Mouse (Mus musculus) liver, embryonic 15.5 days (tissue): Measurements from ENCODE around the gene Pisd. TPM values are rescaled to one million over a fixed set of nuclear protein-coding genes. Genes with fewer than 3 reads are reported as not detected.
"Not testable (repeated sequence)": the region's sequence is repeated elsewhere in the genome, so short reads cannot be mapped to it uniquely, and the experiment has no call there.

Experiments used
- ATAC-seq: fragments of 200-750 bp; cut with Nextera tagmentation; 2 replicates; pipeline ENCODE4 v1.8.0; 2017; ENCODE audit warnings: moderate number of reproducible peaks, mild to moderate bottlenecking, moderate library complexity; ENCODE audit not compliant: insufficient read depth
- H3K27ac ChIP-seq: fragments of 300-500 bp; sonication (generic); replicated peaks from 2 replicates; pipeline ENCODE4 v1.5.1; 2015; ENCODE audit warnings: mild to moderate bottlenecking, inconsistent platforms
- H3K27me3 ChIP-seq: fragments of 300-500 bp; sonication (generic); 2 replicates; pipeline ENCODE4 v1.6.1; 2015; ENCODE audit warnings: mild to moderate bottlenecking, inconsistent platforms
- H3K36me3 ChIP-seq: fragments of 300-500 bp; sonication (generic); replicated peaks from 2 replicates; pipeline ENCODE4 v1.6.1; 2015; ENCODE audit warnings: moderate library complexity, mild to moderate bottlenecking, inconsistent platforms
- H3K4me1 ChIP-seq: fragments of 300-500 bp; sonication (generic); replicated peaks from 2 replicates; pipeline ENCODE4 v1.6.1; 2015; ENCODE audit warnings: inconsistent platforms
- H3K4me2 ChIP-seq: fragments of 300-500 bp; sonication (generic); 2 replicates; pipeline ENCODE4 v1.6.1; 2015; ENCODE audit warnings: moderate library complexity, mild to moderate bottlenecking, inconsistent platforms
- H3K4me3 ChIP-seq: fragments of 300-500 bp; sonication (generic); replicated peaks from 2 replicates; pipeline ENCODE4 v1.5.1; 2015; ENCODE audit warnings: mild to moderate bottlenecking, inconsistent platforms
- H3K9ac ChIP-seq: fragments of 300-500 bp; sonication (generic); 2 replicates; pipeline ENCODE4 v1.6.1; 2015; ENCODE audit warnings: moderate library complexity, mild to moderate bottlenecking, inconsistent platforms
- H3K9me3 ChIP-seq: fragments of 300-500 bp; sonication (generic); replicated peaks from 2 replicates; pipeline ENCODE4 v1.6.1; 2016; ENCODE audit warnings: inconsistent platforms
- WGBS: fragments of 180-500 bp; shearing (Covaris S2); methylation state at CpG from one replicate; pipeline ENCODE4 v1.1.7; 2015; ENCODE audit warnings: mixed read lengths; ENCODE audit not compliant: insufficient replicate concordance; 5-methylcytosine and 5-hydroxymethylcytosine counted together
- polyA plus RNA-seq: library from polyadenylated mRNA; unstranded; fragments of >200 nt; fragmentation: Nextera tagmentation; extraction: Ambion mirVana; gene quantifications from 2 replicates; pipeline ENCODE4 v1.2.1, GENCODE M21; 2015

Gene Pisd
- polyA plus RNA-seq, 1 experiment from 2014 or later, result 32.7 TPM

DNA sequence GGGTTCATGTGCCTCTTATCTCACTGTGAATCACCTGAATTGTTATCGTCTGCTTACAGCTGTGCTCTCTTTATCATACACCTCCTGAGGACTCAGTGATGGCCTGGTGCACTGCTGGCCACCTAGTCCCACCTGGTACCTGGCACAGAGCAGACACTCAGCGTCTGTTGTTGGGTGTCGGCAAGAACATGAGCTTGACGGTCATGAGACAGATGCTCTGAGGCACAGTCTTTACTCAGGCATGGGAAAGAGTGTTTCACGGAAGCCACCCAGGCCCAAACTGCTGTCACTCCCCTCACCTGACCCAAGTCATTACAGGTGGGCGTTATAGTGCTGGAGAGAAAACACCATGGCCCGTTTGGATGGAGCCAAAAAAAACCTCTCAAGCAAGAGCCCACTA lies 61.5 kb downstream of the Pisd start:
- Histone ChIP-seq H3K9me3 (no peaks in the 10 kb centered on the region), H3K27me3 (no peaks in the 10 kb centered on the region), H3K4me3 (no peak overlapping the region), H3K4me2 (no peak overlapping the region), H3K4me1 (peaks cover 15% of the 10 kb centered on the region; the same call in 1 of the 2 replicates), H3K36me3 (no peaks in the 10 kb centered on the region), H3K27ac (no peak overlapping the region), H3K9ac (no peak overlapping the region)
- ATAC-seq, result no peak
- WGBS, result 63% methylated on average over 7 of the region's 7 CpGs

- not testable (repeated sequence) for H3K9ac ChIP-seq, H3K4me2 ChIP-seq, H3K36me3 ChIP-seq, H3K27ac ChIP-seq, H3K27me3 ChIP-seq, ATAC-seq, H3K9me3 ChIP-seq, H3K4me3 ChIP-seq
- 76% methylated on average over 8 of the region's 8 CpGs for WGBS
- H3K4me1 ChIP-seq, result peaks cover 15% of the 10 kb centered on the region; the same call in 1 of the 2 replicates
These were observed 62.7 kb downstream of the Pisd start for GRCm38 (mm10) chr5:32722711-32723110.

DNA sequence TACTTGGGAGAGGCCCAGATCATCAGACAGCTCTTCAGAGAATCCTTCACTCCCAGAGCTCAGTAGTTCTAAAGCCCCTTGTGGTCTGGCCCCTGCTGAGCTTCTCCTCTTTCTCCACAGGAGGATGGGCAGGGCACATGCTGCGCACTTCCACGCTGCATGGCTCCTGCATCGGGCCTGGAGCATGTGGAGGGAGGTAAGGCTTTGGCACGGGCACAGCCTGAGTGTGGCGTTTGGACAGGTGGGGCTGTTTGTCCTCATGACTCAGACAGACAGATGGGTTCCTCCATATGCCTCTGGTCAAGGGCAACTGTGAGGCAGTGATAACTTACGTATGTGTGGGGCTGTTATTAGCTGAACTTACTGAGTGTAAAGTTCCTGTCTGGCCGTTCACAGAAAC lies 63.2 kb downstream of the Pisd start:
- no peaks in the 10 kb centered on the region for H3K27me3 ChIP-seq
- no peaks in the 10 kb centered on the region for H3K36me3 ChIP-seq
- H3K4me1 ChIP-seq, result peaks cover 15% of the 10 kb centered on the region; the same call in 1 of the 2 replicates
- H3K27ac ChIP-seq, result no peak overlapping the region
- no peak for ATAC-seq
- WGBS, result 61% methylated on average over 7 of the region's 7 CpGs
- H3K9me3 ChIP-seq, result no peaks in the 10 kb centered on the region
- no peak overlapping the region for H3K4me3 ChIP-seq
- no peak overlapping the region for H3K9ac ChIP-seq
- no peak overlapping the region for H3K4me2 ChIP-seq

GRCm38 (mm10) chr5:32721316-32721715 lies 64.1 kb downstream of the Pisd start:
- no peaks in the 10 kb centered on the region for H3K27me3 ChIP-seq
- H3K4me3 ChIP-seq, result no peak overlapping the region
- ATAC-seq, result no peak
- H3K9me3 ChIP-seq, result no peaks in the 10 kb centered on the region
- peaks cover 15% of the 10 kb centered on the region; the same call in 1 of the 2 replicates for H3K4me1 ChIP-seq
- no peak overlapping the region for H3K27ac ChIP-seq
- 57% methylated on average over 3 of the region's 3 CpGs for WGBS
- H3K36me3 ChIP-seq, result no peaks in the 10 kb centered on the region
- no peak overlapping the region for H3K9ac ChIP-seq
- H3K4me2 ChIP-seq, result no peak overlapping the region

DNA sequence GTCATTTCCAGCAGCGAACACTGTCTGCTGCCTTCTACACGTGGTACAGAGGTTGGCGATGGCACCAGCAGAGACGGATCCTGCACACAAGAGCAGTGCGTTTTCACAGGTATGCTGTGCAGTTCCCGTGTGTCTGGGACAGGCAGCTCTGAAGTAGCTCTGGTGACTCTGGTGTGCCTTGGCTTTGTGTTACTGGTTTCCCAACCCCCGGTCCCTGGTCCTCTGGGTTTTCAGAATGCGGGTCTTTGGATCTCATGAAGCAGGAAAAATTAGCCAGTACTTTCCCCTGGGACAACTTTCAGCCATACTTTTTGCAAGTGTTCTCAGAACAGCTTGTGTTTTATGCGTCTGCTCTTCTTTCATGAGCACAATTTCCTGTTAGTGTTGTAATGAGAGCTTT lies 65.0 kb downstream of the Pisd start:
- H3K27ac ChIP-seq, result no peak overlapping the region

DNA sequence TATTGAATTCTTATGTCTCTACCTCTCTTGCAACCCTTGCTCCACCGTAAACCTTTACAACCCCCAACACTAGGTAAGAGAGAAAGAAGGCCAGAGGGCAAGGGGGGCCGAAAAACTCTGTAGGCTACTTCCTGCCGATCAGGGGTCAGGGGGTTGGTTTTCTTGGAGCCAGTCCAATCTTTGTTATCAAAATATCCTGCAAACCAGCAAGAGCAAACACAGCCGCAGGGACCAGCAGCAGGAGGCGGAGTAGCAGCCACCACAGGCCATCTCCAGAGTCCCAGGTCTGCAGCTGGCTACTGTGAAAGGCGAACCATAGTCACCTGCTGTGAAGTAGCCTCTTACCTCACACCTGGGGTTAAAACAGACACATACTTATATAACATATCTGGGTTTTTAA lies 66.5 kb downstream of the Pisd start:
- Histone ChIP-seq H3K9ac (no peak overlapping the region), H3K27ac (peak overlapping the region; percentile 67), H3K27me3 (no peaks in the 10 kb centered on the region), H3K9me3 (no peaks in the 10 kb centered on the region), H3K36me3 (no peaks in the 10 kb centered on the region), H3K4me3 (no peak overlapping the region), H3K4me1 (peaks cover 12% of the 10 kb centered on the region; the same call in 1 of the 2 replicates), H3K4me2 (no peak overlapping the region)
- 43% methylated on average over 6 of the region's 6 CpGs for WGBS
- 0 out of 2 replicates have a peak, but pooled peaks have one; percentile 18 for ATAC-seq

More for the DNA sequence above, 65.0 kb downstream of the Pisd start:
- peaks cover 15% of the 10 kb centered on the region; the same call in 1 of the 2 replicates for H3K4me1 ChIP-seq
- no peak overlapping the region for H3K4me3 ChIP-seq
- H3K9ac ChIP-seq, result no peak overlapping the region
- no peaks in the 10 kb centered on the region for H3K9me3 ChIP-seq
- no peak overlapping the region for H3K4me2 ChIP-seq
- H3K27me3 ChIP-seq, result no peaks in the 10 kb centered on the region
- ATAC-seq, result no peak
- WGBS, result 72% methylated on average over 9 of the region's 9 CpGs
- H3K36me3 ChIP-seq, result no peaks in the 10 kb centered on the region

DNA sequence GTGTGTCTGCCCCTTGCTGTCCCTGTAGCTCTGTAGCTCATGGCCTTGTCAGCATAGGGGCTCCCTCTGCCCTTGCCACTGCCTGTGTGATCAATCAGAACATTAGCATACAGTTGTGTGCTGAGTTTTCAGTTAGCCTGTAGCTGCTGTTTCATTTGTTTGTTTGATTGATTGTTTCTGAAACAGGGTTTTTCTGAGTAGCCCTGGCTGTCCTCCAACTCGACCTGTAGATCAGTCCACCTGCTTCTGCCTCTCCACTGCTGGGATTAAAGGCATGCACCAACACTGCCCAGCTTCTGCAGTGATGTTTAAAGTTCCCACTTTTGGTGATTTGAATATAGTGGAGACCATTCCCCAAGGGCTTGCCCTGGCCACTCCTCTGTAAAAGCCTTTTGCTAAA lies 67.7 kb downstream of the Pisd start:
- no peaks in the 10 kb centered on the region for H3K27me3 ChIP-seq
- 0 out of 2 replicates have a peak, but pooled peaks have one; percentile 7 for ATAC-seq
- 34% methylated on average over 1 of the region's 1 CpGs for WGBS
- H3K27ac ChIP-seq, result peak overlapping the region; percentile 67
- no peak overlapping the region for H3K9ac ChIP-seq
- H3K4me2 ChIP-seq, result no peak overlapping the region
- peaks cover 16% of the 10 kb centered on the region for H3K4me1 ChIP-seq
- no peaks in the 10 kb centered on the region for H3K36me3 ChIP-seq
- no peaks in the 10 kb centered on the region for H3K9me3 ChIP-seq
- no peak overlapping the region for H3K4me3 ChIP-seq

GRCm38 (mm10) chr5:32713703-32714467 lies 71.6 kb downstream of the Pisd start:
- Histone ChIP-seq H3K9me3 (no peaks in the 10 kb centered on the region), H3K9ac (peak overlapping the region; percentile 62), H3K4me1 (peaks cover 14% of the 10 kb centered on the region), H3K27me3 (no peaks in the 10 kb centered on the region), H3K27ac (peak overlapping the region; percentile 88), H3K36me3 (no peaks in the 10 kb centered on the region), H3K4me2 (peak overlapping the region; percentile 78), H3K4me3 (peak overlapping the region; percentile 74)
- WGBS, result under 1% methylated on average over 55 of the region's 55 CpGs
- peak; percentile 90 for ATAC-seq

- Histone ChIP-seq H3K4me1 (peaks cover 14% of the 10 kb centered on the region), H3K27ac (peak overlapping the region; percentile 88), H3K36me3 (no peaks in the 10 kb centered on the region), H3K4me2 (peak overlapping the region; percentile 78), H3K9ac (peak overlapping the region; percentile 62), H3K4me3 (peak overlapping the region; percentile 74), H3K27me3 (no peaks in the 10 kb centered on the region), H3K9me3 (no peaks in the 10 kb centered on the region)
- 19% methylated on average over 2 of the region's 2 CpGs for WGBS
- peak; percentile 11 for ATAC-seq
These were observed 72.3 kb downstream of the Pisd start for GRCm38 (mm10) chr5:32713042-32713702.

DNA sequence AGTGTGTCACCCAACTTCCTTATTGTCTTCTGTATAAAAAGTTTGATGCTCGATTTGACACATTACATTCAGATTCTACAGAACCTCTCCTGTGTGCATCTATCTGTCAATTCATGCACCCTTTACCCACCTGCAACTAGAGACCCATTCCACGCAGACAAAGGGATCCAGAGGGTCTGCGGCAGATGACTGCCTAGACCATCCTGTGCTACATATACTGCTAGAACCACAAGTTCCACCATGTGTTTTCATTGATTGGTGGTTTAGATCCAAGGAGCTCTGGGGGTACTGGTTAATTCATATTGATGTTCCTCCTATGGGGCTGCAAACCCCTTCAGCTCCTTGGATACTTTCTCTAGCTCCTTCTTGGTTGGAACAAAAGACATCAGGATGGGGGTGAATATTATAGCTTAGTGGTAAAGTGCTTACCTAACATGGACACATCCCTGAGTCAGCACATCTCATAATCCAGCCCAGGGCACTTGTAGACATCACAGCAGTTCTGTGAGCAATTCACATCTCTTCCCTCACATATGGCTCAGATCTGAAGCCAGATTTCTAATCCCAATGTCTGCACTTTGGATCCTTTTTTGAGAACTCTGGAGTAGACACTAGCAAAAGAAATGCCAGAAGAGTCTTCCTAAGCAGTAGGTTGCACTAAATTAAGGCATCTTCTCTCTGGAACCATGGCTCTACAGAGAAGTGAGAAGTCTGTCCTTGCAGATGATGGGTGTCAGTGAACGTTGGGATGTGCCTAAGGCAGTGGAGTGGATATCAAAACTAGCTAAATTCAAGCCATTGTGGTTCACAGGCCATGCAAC lies 73.0 kb downstream of the Pisd start:
- 63% methylated on average over 4 of the region's 4 CpGs for WGBS
- no peak overlapping the region for H3K27ac ChIP-seq
- H3K36me3 ChIP-seq, result no peaks in the 10 kb centered on the region
- no peaks in the 10 kb centered on the region for H3K27me3 ChIP-seq
- H3K4me2 ChIP-seq, result peak overlapping the region; percentile 78
- no peak for ATAC-seq
- no peak overlapping the region for H3K9ac ChIP-seq
- H3K4me1 ChIP-seq, result peaks cover 14% of the 10 kb centered on the region
- peak overlapping the region; percentile 74; the same call in 1 of the 2 replicates for H3K4me3 ChIP-seq
- no peaks in the 10 kb centered on the region for H3K9me3 ChIP-seq

- no peaks in the 10 kb centered on the region for H3K27me3 ChIP-seq
- H3K4me3 ChIP-seq, result no peak overlapping the region
- no peak overlapping the region for H3K9ac ChIP-seq
- no peaks in the 10 kb centered on the region for H3K36me3 ChIP-seq
- 78% methylated on average over 5 of the region's 5 CpGs for WGBS
- H3K4me2 ChIP-seq, result no peak overlapping the region
- ATAC-seq, result no peak
- no peak overlapping the region for H3K27ac ChIP-seq
- no peaks in the 10 kb centered on the region for H3K9me3 ChIP-seq
- H3K4me1 ChIP-seq, result peaks cover 14% of the 10 kb centered on the region
These were observed 74.0 kb downstream of the Pisd start for GRCm38 (mm10) chr5:32711485-32711884.
